ENCODE assay signal across 20 mouse cellular contexts in the genomic region with DNA sequence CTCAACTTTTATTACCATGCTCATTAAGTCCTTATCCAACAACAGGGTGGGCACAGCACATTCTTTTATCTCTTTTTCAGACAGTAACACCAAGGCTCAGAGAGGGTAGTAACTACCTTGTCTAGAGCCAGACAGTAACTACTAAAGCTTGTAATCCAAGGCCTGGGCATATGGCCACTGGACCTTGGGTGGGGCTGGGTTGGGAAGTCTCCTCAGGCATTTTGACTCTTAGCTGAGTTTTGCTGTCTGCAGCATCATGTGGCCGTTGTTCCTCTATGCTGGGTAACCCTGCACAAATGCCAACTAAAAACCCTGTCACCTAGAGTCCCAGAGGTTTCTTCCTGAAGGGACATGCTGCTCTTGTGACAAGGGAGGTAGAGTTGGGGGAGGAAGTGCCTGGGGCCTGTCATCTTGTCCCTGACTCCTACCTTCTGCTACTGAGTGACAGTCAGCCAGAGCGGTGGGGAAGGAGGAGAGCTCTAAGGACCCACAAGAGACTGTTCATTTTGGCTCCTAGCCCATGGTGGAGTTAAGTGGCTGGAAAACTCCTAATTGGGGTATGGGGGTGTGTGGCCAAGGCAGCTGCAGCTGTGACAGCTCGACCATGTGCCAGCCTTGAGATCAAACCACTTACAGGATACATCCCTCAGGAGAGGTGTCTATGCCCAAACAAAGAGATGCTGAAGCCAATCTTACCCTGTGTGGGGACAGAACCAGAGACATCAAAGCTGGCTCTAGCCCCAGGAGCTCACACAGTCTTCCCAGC.
A peak's percentile ranks its signal among the peaks of the same experiment; 100 is the strongest.
DNase-seq lines count a peak whose midpoint lies in the region; ATAC-seq and TF ChIP-seq lines count a peak whose summit lies in the region.
"Had no signal": no experiment of that assay in that cellular context is flagged by ENCODE, and none has a peak within 500 bp of the region (broad histone marks: within the 10 kb centered on the region; RNA-seq: fewer than 3 reads in every experiment).

No protein-coding gene starts in this region.

- WGBS in forebrain, embryonic 16.5 days, result 30% methylated on average over 3 of the region's 3 CpGs
- 85% methylated on average over 3 of the region's 3 CpGs for WGBS in forebrain, embryonic 10.5 days
- WGBS in hindbrain, embryonic 13.5 days, result 56% methylated on average over 3 of the region's 3 CpGs
- 70% methylated on average over 3 of the region's 3 CpGs for WGBS in hindbrain, embryonic 10.5 days
- WGBS in neural tube, embryonic 14.5 days, result 52% methylated on average over 3 of the region's 3 CpGs
- WGBS in midbrain, postnatal 0 days, result 50% methylated on average over 3 of the region's 3 CpGs

- peaks cover 6% of the 10 kb centered on the region for H3K4me1 ChIP-seq in forebrain, embryonic 16.5 days (replicated peaks; ENCODE audit: control insufficient read depth, insufficient read depth, low read length)
- no peaks in the 10 kb centered on the region for H3K4me1 ChIP-seq in forebrain, embryonic 10.5 days
- H3K4me1 ChIP-seq in hindbrain, embryonic 13.5 days (replicated peaks), result peaks cover 19% of the 10 kb centered on the region; the same call in 1 of the 2 replicates
- H3K4me1 ChIP-seq in hindbrain, embryonic 10.5 days (replicated peaks), result peaks cover 15% of the 10 kb centered on the region
- H3K4me1 ChIP-seq in neural tube, embryonic 14.5 days (ENCODE audit: control insufficient read depth, insufficient read depth, low read length), result no peaks in the 10 kb centered on the region
- no peaks in the 10 kb centered on the region for H3K4me1 ChIP-seq in midbrain, postnatal 0 days (ENCODE audit: insufficient read depth, low read length)
- H3K4me1 ChIP-seq: liver, embryonic 12.5 days; midbrain, embryonic 12.5 days had no signal

- no peaks in the 10 kb centered on the region for H3K9me3 ChIP-seq in forebrain, embryonic 16.5 days (ENCODE audit: control insufficient read depth, low read length)
- no peaks in the 10 kb centered on the region for H3K9me3 ChIP-seq in forebrain, embryonic 10.5 days
- H3K9me3 ChIP-seq in hindbrain, embryonic 13.5 days, result no peaks in the 10 kb centered on the region
- H3K9me3 ChIP-seq in hindbrain, embryonic 10.5 days, result no peaks in the 10 kb centered on the region
- no peaks in the 10 kb centered on the region for H3K9me3 ChIP-seq in neural tube, embryonic 14.5 days (ENCODE audit: control insufficient read depth, low read length)
- no peaks in the 10 kb centered on the region for H3K9me3 ChIP-seq in midbrain, postnatal 0 days (ENCODE audit: low read length)
- H3K9me3 ChIP-seq: kidney, embryonic 15.5 days had no signal

- no peaks in the 10 kb centered on the region for H3K27me3 ChIP-seq in forebrain, embryonic 16.5 days (replicated peaks; ENCODE audit: control insufficient read depth, insufficient read depth, low read length)
- H3K27me3 ChIP-seq in forebrain, embryonic 10.5 days (ENCODE audit: poor library complexity, severe bottlenecking), result peaks cover 3% of the 10 kb centered on the region; the same call in 1 of the 2 replicates
- H3K27me3 ChIP-seq in hindbrain, embryonic 13.5 days, result no peaks in the 10 kb centered on the region
- peaks cover 11% of the 10 kb centered on the region; the same call in 1 of the 2 replicates for H3K27me3 ChIP-seq in hindbrain, embryonic 10.5 days (ENCODE audit: insufficient read depth, poor library complexity, severe bottlenecking)
- H3K27me3 ChIP-seq in neural tube, embryonic 14.5 days (ENCODE audit: control insufficient read depth, insufficient read depth, low read length), result no peaks in the 10 kb centered on the region
- H3K27me3 ChIP-seq in midbrain, postnatal 0 days (ENCODE audit: insufficient read depth, low read length), result no peaks in the 10 kb centered on the region
- H3K27me3 ChIP-seq: midbrain, embryonic 12.5 days had no signal

- no peak overlapping the region for H3K4me2 ChIP-seq in forebrain, embryonic 16.5 days (ENCODE audit: low read length)
- H3K4me2 ChIP-seq in hindbrain, embryonic 13.5 days, result no peak overlapping the region
- no peak overlapping the region for H3K4me2 ChIP-seq in neural tube, embryonic 14.5 days (ENCODE audit: low read depth, low read length)
- no peak overlapping the region for H3K4me2 ChIP-seq in midbrain, postnatal 0 days (ENCODE audit: low read depth, low read length, poor library complexity, severe bottlenecking)
- H3K4me2 ChIP-seq: kidney, embryonic 15.5 days; liver, embryonic 12.5 days; lung, embryonic 14.5 days; midbrain, embryonic 12.5 days had no signal

- DNase-seq in forebrain, embryonic 10.5 days (ENCODE audit: extremely low spot score, low spot score), result no peak
- DNase-seq in hindbrain, embryonic 10.5 days (ENCODE audit: low spot score), result no peak
- DNase-seq in neural tube, embryonic 10.5 days (ENCODE audit: extremely low spot score, low spot score), result no peak
- peak; percentile 79 for DNase-seq in midbrain, postnatal 0 days (ENCODE audit: low spot score)
- no peak for DNase-seq in Muller cell, postnatal 12 days (ENCODE audit: inconsistent ontology term)
- DNase-seq: adrenal gland, postnatal 14 days; cerebellum, adult 9-11 months; embryo, embryonic 11 days; lung, embryonic 14.5 days; lung, postnatal 4 days; right cerebral cortex, postnatal 4 days; thymus, postnatal 4 days had no signal

- no peak overlapping the region for H3K4me3 ChIP-seq in forebrain, embryonic 16.5 days (replicated peaks; ENCODE audit: low read length)
- H3K4me3 ChIP-seq in forebrain, embryonic 10.5 days, result no peak overlapping the region
- no peak overlapping the region for H3K4me3 ChIP-seq in hindbrain, embryonic 13.5 days
- no peak overlapping the region for H3K4me3 ChIP-seq in hindbrain, embryonic 10.5 days
- H3K4me3 ChIP-seq in neural tube, embryonic 14.5 days (ENCODE audit: low read depth, low read length), result no peak overlapping the region
- no peak overlapping the region for H3K4me3 ChIP-seq in midbrain, postnatal 0 days (ENCODE audit: low read depth, low read length)
- H3K4me3 ChIP-seq: kidney, embryonic 15.5 days; liver, embryonic 12.5 days; midbrain, embryonic 12.5 days had no signal

- peak; percentile 72 for ATAC-seq in forebrain, embryonic 16.5 days
- peak; percentile 61; the same call in 1 of the 2 replicates for ATAC-seq in hindbrain, embryonic 13.5 days (ENCODE audit: low FRiP score)
- peak; percentile 44; the same call in 1 of the 2 replicates for ATAC-seq in neural tube, embryonic 14.5 days (ENCODE audit: low read depth)
- ATAC-seq in midbrain, postnatal 0 days (ENCODE audit: low FRiP score), result no peak
- ATAC-seq: activated CD4-positive, CD25-positive, alpha-beta regulatory T cell, adult 4 months; liver, embryonic 12.5 days; Patski had no signal

- no peak overlapping the region for H3K9ac ChIP-seq in forebrain, embryonic 16.5 days (replicated peaks; ENCODE audit: low read depth, low read length)
- H3K9ac ChIP-seq in hindbrain, embryonic 13.5 days, result no peak overlapping the region
- H3K9ac ChIP-seq in neural tube, embryonic 14.5 days (replicated peaks; ENCODE audit: low read depth, low read length), result no peak overlapping the region
- no peak overlapping the region for H3K9ac ChIP-seq in midbrain, postnatal 0 days (replicated peaks; ENCODE audit: low read length, poor library complexity, severe bottlenecking)
- H3K9ac ChIP-seq: kidney, embryonic 15.5 days; liver, embryonic 12.5 days; lung, embryonic 14.5 days; midbrain, embryonic 12.5 days had no signal

- H3K27ac ChIP-seq in forebrain, embryonic 16.5 days (ENCODE audit: low read length), result no peak overlapping the region
- H3K27ac ChIP-seq in forebrain, embryonic 10.5 days, result no peak overlapping the region
- H3K27ac ChIP-seq in hindbrain, embryonic 13.5 days, result no peak overlapping the region
- H3K27ac ChIP-seq in hindbrain, embryonic 10.5 days, result no peak overlapping the region
- no peak overlapping the region for H3K27ac ChIP-seq in neural tube, embryonic 14.5 days (ENCODE audit: low read depth, low read length)
- H3K27ac ChIP-seq in midbrain, postnatal 0 days (ENCODE audit: low read depth, low read length), result no peak overlapping the region
- H3K27ac ChIP-seq: kidney, embryonic 15.5 days; liver, embryonic 12.5 days; midbrain, embryonic 12.5 days had no signal

- H3K36me3 ChIP-seq in forebrain, embryonic 16.5 days (ENCODE audit: control insufficient read depth, insufficient read depth), result no peaks in the 10 kb centered on the region
- no peaks in the 10 kb centered on the region for H3K36me3 ChIP-seq in forebrain, embryonic 10.5 days (replicated peaks)
- no peaks in the 10 kb centered on the region for H3K36me3 ChIP-seq in hindbrain, embryonic 13.5 days
- H3K36me3 ChIP-seq in hindbrain, embryonic 10.5 days, result no peaks in the 10 kb centered on the region
- no peaks in the 10 kb centered on the region for H3K36me3 ChIP-seq in neural tube, embryonic 14.5 days (ENCODE audit: control insufficient read depth, insufficient read depth, low read length)
- H3K36me3 ChIP-seq in midbrain, postnatal 0 days (ENCODE audit: insufficient read depth, low read length), result no peaks in the 10 kb centered on the region
- H3K36me3 ChIP-seq: kidney, embryonic 15.5 days; liver, embryonic 12.5 days; midbrain, embryonic 12.5 days had no signal

- TF ChIP-seq CTCF in midbrain, postnatal 0 days (IDR thresholded peaks at IDR 0.05), result no peak
